In genomic region chr15:28823526-28823925, GRCm38 (mm10) we compare ENCODE assay signal across 12 mouse cellular contexts.
DNase-seq lines count a peak whose midpoint lies in the region.
"Had no signal": no experiment of that assay in that cellular context is flagged by ENCODE, and none has a peak within 500 bp of the region (broad histone marks: within the 10 kb centered on the region; RNA-seq: fewer than 3 reads in every experiment).

No protein-coding gene starts in this region.

- peak; percentile 9 for DNase-seq in kidney, postnatal 10 days
- no peak for DNase-seq in kidney, postnatal 25 days
- peak; percentile 4 for DNase-seq in MEL-GATA-1-ER (ENCODE audit: extremely low read depth, low read depth)
- peak; percentile 22 for DNase-seq in embryo, embryonic 11.5 days (ENCODE audit: low read depth, low spot score)
- peak; percentile 16 for DNase-seq in retina, postnatal 1 day
- no peak for DNase-seq in ovary, adult 18-20 months (ENCODE audit: low spot score)
- DNase-seq in frontal cortex, postnatal 25 days (ENCODE audit: low spot score in 2 of 2), result no peak
- DNase-seq: adrenal gland, postnatal 10 days; cerebellum, adult 9-11 months; kidney, postnatal 14 days; spleen, adult 18-20 months; thymus, postnatal 14 days had no signal

Comparison
In these comparisons a context has a peak if more than half of its experiments do, and no peak if none do; other contexts are left out.
1. DNase-seq: peak in kidney, postnatal 10 days (single experiment), MEL-GATA-1-ER (single experiment), embryo, embryonic 11.5 days (single experiment) and retina, postnatal 1 day (single experiment); none in kidney, postnatal 25 days (0 of 2), ovary, adult 18-20 months (single experiment) and frontal cortex, postnatal 25 days (0 of 2).